Mouse (Mus musculus): ENCODE results near the gene 2010003K11Rik.

Gene 2010003K11Rik

GRCm38 (mm10) chr19:4496535-4497262 lies 1.7 kb downstream of the 2010003K11Rik start:
- peak; percentile 66 to 70 for DNase-seq

- DNase-seq, result no peak
These were observed 2.6 kb downstream of the 2010003K11Rik start for GRCm38 (mm10) chr19:4495814-4496213.

GRCm38 (mm10) chr19:4494707-4495106 lies 3.7 kb downstream of the 2010003K11Rik start:
- DNase-seq, result peak in 1 of 2 experiments; percentile 53

GRCm38 (mm10) chr19:4492526-4493296 lies 5.7 kb downstream of the 2010003K11Rik start:
- peak; percentile 97 to 98 for DNase-seq

- DNase-seq, result no peak
These were observed 7.2 kb downstream of the 2010003K11Rik start for GRCm38 (mm10) chr19:4491080-4491695.

- peak; percentile 56 to 59 for DNase-seq
These were observed 10.5 kb downstream of the 2010003K11Rik start for GRCm38 (mm10) chr19:4487877-4488276.

GRCm38 (mm10) chr19:4485006-4485405 lies 13.4 kb downstream of the 2010003K11Rik start:
- DNase-seq, result no peak

- peak; percentile 61 to 68 for DNase-seq
These were observed 16.1 kb downstream of the 2010003K11Rik start for GRCm38 (mm10) chr19:4482111-4482859.

GRCm38 (mm10) chr19:4481326-4481725 lies 17.1 kb downstream of the 2010003K11Rik start:
- peak; percentile 60 to 62 for DNase-seq

GRCm38 (mm10) chr19:4480041-4480440 lies 18.3 kb downstream of the 2010003K11Rik start:
- DNase-seq, result peak; percentile 49 to 57

- peak in 1 of 2 experiments; percentile 71 for DNase-seq
These were observed 20.2 kb downstream of the 2010003K11Rik start for GRCm38 (mm10) chr19:4478190-4478516.

- DNase-seq, result peak; percentile 78 to 80
These were observed 20.8 kb downstream of the 2010003K11Rik start, which contains the start of gene Syt12 for GRCm38 (mm10) chr19:4477345-4478189. Gene Syt12 (minus strand): TSS chr19:4477447.

GRCm38 (mm10) chr19:4476601-4477257 lies 21.7 kb downstream of the 2010003K11Rik start:
- DNase-seq, result peak; percentile 85 to 87

- peak in 1 of 2 experiments; percentile 48 for DNase-seq
These were observed 23.0 kb downstream of the 2010003K11Rik start for GRCm38 (mm10) chr19:4475224-4475925.

GRCm38 (mm10) chr19:4474739-4475138 lies 23.6 kb downstream of the 2010003K11Rik start:
- no peak for DNase-seq

GRCm38 (mm10) chr19:4473549-4473948 lies 24.8 kb downstream of the 2010003K11Rik start:
- DNase-seq, result peak in 1 of 2 experiments; percentile 45

- DNase-seq, result peak; percentile 57 to 73
These were observed 30.0 kb downstream of the 2010003K11Rik start for GRCm38 (mm10) chr19:4468363-4468762.

- no peak for DNase-seq
These were observed 33.7 kb downstream of the 2010003K11Rik start for GRCm38 (mm10) chr19:4464666-4465065.

- no peak for DNase-seq
These were observed 36.4 kb downstream of the 2010003K11Rik start for GRCm38 (mm10) chr19:4461981-4462380.

GRCm38 (mm10) chr19:4456227-4456626 lies 42.2 kb downstream of the 2010003K11Rik start:
- peak; percentile 73 to 85 for DNase-seq

Data from cerebellum, postnatal 10 days (tissue).